Mouse (Mus musculus): ENCODE measurements at regions not wholly inside any gene's neighbourhood (a gene's known extent, or its start where the extent isn't known, plus 50 kb on each side); places are given as distances from the start of the nearest gene placed in this dataset.
"Not testable (repeated sequence)": the region's sequence is repeated elsewhere in the genome, so short reads cannot be mapped to it uniquely, and the experiment has no call there.

DNA sequence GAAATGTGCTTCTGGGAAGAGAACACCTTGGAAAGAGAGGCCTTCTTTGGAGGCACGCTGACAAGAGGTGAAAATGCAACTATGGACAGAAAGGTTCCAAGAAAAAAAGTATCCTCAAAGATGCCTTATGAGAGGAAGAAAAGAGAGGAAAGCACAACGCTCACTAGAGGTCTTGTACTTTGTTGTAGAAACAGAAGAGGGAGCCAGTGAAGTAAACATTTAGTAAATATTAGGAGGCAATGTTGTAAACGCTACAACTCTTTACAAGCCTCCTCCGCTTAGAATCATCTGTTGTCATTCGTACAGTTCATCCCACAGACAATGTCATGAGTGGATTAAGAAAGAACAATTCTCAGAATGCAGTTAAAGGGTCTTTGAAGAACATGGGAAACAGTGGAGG is 77.4 kb downstream of the Tfpi2 start:
- DNase-seq (ENCODE audit: low read depth) = no peak

- DNase-seq (ENCODE audit: low read depth) = no peak
Observed at GRCm38 (mm10) chr6:3904704-3905103, 84.0 kb downstream of the Tfpi2 start.

DNA sequence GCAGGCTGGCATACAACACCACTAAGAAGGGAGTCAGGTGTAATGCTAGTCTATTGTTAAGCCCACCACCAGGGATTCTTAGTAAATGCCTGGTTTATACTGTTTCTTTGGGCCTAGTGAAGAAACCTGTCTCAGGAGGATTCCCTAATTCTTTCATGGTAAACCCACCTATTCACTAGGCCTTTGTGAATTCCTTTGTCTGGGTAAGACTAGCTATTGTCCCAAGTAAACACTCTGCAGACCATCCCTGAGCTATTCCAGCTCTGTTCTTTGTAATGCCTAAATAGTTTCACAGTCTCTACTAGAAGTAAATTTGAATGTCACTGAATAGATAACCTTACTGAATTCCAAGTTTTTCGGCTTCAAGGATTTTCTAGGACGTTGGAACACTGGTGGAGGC is 111.3 kb upstream of the Calcr start:
- DNase-seq (ENCODE audit: low read depth) = not testable (repeated sequence)

DNA sequence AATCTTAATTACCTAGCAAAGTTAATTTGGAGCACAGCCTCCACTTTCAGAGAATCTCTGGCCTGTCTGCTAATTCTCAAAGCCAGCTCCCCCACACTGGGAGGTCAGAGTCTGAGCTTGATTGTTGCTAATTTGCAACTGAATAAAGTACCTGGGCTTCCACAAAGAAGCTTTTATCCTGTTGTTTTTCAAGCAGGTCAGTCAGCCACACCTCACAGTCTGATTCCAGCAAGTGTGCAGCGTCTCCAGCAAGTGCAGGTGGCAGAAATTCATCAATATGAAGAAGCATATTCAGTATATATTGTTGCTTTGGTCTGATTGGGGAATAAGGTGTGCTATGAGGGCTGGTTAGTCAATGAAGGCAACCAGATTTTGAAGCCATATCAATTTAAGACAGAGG is 110.3 kb upstream of the Calcr start:
- not testable (repeated sequence) for DNase-seq (ENCODE audit: low read depth)

GRCm38 (mm10) chr6:3861046-3861445 is 96.5 kb upstream of the Calcr start:
- DNase-seq (ENCODE audit: low read depth) = no peak

- DNase-seq (ENCODE audit: low read depth) = no peak
Observed at GRCm38 (mm10) chr6:3860587-3860975, 96.1 kb upstream of the Calcr start.

- DNase-seq (ENCODE audit: low read depth) = no peak
Observed at GRCm38 (mm10) chr6:3859942-3860586, 95.5 kb upstream of the Calcr start.

DNA sequence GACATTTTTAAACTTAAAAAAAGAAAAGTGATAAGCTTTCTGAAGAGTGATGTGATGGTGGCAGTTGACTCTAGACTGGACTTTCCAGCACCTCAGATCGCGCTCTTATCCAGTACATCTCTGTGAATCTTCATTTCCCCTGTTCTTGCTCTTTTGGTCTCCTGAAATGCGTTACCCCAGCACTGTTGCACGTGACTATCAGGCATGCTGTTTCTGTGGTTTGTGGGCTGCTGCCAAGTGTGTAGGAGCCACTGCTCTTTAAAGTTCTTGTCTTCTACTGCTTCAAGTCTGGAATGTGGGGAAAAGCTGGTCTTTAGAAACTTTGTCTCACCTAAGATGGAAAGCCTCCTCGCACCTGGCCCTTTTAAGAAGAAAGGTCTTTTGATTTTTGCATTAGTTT is 85.6 kb upstream of the Calcr start:
- DNase-seq (ENCODE audit: low read depth) = peak; percentile 10
